Mouse (Mus musculus) heart, embryonic 14.5 days (tissue): ENCODE results near the gene Gm49361. TPM values are rescaled to one million over a fixed set of nuclear protein-coding genes. Genes with fewer than 3 reads are reported as not detected.

Experiments used
- ATAC-seq: fragments of 200-750 bp; cut with Nextera tagmentation; 2 replicates; pipeline ENCODE4 v1.8.0; 2017; ENCODE audit warnings: low read depth, moderate TSS enrichment; ENCODE audit not compliant: insufficient number of reproducible peaks, insufficient read depth, low FRiP score
- H3K27ac ChIP-seq, 2 experiments: fragments of 200-500 bp in 1 of 2; fragments of 300-500 bp in 1 of 2; sonication (generic) in 1 of 2; replicated peaks in 1 of 2; 2 replicates each; pipeline ENCODE4 v1.5.1; 2012 to 2014; ENCODE audit warnings: low read depth in 2 of 2, low read length in 2 of 2, control low read depth in 1 of 2, mild to moderate bottlenecking in 1 of 2, mixed read lengths in 1 of 2; ENCODE audit not compliant: control insufficient read depth in 1 of 2, insufficient read depth in 1 of 2
- H3K27me3 ChIP-seq: fragments of 300-500 bp; sonication (generic); 2 replicates; pipeline ENCODE4 v1.6.1; 2014; ENCODE audit warnings: mild to moderate bottlenecking, low read length, control low read depth; ENCODE audit not compliant: control insufficient read depth, insufficient read depth
- H3K36me3 ChIP-seq: fragments of 300-500 bp; sonication (generic); 2 replicates; pipeline ENCODE4 v1.6.1; 2014; ENCODE audit warnings: mild to moderate bottlenecking, control low read depth, low read length, mixed read lengths; ENCODE audit not compliant: control insufficient read depth, insufficient read depth
- H3K4me1 ChIP-seq, 2 experiments: fragments of 200-500 bp in 1 of 2; fragments of 300-500 bp in 1 of 2; sonication (generic) in 1 of 2; 2 replicates each; pipeline ENCODE4 v1.6.1; 2012 to 2014; ENCODE audit warnings: low read length in 2 of 2, control low read depth in 1 of 2, mixed read lengths in 1 of 2; ENCODE audit not compliant: control insufficient read depth in 2 of 2, insufficient read depth in 2 of 2
- H3K4me2 ChIP-seq: fragments of 300-500 bp; sonication (generic); 2 replicates; pipeline ENCODE4 v1.6.1; 2014; ENCODE audit warnings: mild to moderate bottlenecking, low read length
- H3K4me3 ChIP-seq, 2 experiments: fragments of 200-500 bp in 1 of 2; fragments of 300-500 bp in 1 of 2; sonication (generic) in 1 of 2; 2 replicates each; pipeline ENCODE4 v1.5.1; 2012 to 2014; ENCODE audit warnings: low read length in 2 of 2, mild to moderate bottlenecking in 2 of 2, control low read depth in 1 of 2, low read depth in 1 of 2, moderate library complexity in 1 of 2; ENCODE audit not compliant: control insufficient read depth in 1 of 2, insufficient read depth in 1 of 2
- H3K9ac ChIP-seq: fragments of 300-500 bp; sonication (generic); 2 replicates; pipeline ENCODE4 v1.6.1; 2014; ENCODE audit warnings: mild to moderate bottlenecking, low read length
- H3K9me3 ChIP-seq: fragments of 300-500 bp; sonication (generic); 2 replicates; pipeline ENCODE4 v1.6.1; 2016; ENCODE audit warnings: low read length, control low read depth; ENCODE audit not compliant: control insufficient read depth
- WGBS: fragments of 180-500 bp; shearing (Covaris S2); extraction: QIAGEN DNeasy Blood & Tissue Kit; methylation state at CpG from one replicate; pipeline ENCODE4 v1.1.7; 2014; 5-methylcytosine and 5-hydroxymethylcytosine counted together
- polyA plus RNA-seq: library from polyadenylated mRNA; unstranded; fragments of >200 nt; fragmentation: Nextera tagmentation; extraction: Ambion mirVana; gene quantifications from 2 replicates; pipeline ENCODE4 v1.2.1, GENCODE M21; 2014

The Gm49361 gene
- polyA plus RNA-seq, 1 experiment from 2014 or later = not detected

DNA sequence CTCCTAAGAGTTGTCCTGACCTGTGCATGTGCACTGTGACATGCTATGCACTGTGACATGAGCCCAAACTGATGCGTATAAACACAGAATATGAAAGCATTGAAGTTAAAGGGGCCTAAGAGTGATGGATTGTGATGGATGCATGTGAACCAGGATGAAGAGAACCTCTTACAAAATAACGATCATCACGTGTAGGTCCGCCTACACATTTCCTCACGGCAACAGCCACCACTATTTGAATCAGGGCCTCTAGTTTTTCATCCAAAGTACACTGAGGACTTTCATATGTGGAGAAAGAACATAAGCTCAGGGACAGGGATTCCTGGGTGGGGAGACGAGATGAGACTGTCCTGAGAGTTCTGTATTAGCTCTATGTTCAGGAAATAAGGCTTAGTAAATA lies 34.8 kb downstream of the Gm49361 start:
- no peak overlapping the region for H3K9ac ChIP-seq
- no peak overlapping the region for H3K4me2 ChIP-seq
- WGBS = 87% methylated on average over 6 of the region's 6 CpGs
- peaks cover 13 to 25% of the 10 kb centered on the region in 2 experiments for H3K4me1 ChIP-seq
- no peak overlapping the region for H3K4me3 ChIP-seq
- no peak overlapping the region for H3K27ac ChIP-seq
- no peaks in the 10 kb centered on the region for H3K9me3 ChIP-seq
- no peaks in the 10 kb centered on the region for H3K27me3 ChIP-seq
- ATAC-seq = no peak
- peaks cover 11% of the 10 kb centered on the region for H3K36me3 ChIP-seq

DNA sequence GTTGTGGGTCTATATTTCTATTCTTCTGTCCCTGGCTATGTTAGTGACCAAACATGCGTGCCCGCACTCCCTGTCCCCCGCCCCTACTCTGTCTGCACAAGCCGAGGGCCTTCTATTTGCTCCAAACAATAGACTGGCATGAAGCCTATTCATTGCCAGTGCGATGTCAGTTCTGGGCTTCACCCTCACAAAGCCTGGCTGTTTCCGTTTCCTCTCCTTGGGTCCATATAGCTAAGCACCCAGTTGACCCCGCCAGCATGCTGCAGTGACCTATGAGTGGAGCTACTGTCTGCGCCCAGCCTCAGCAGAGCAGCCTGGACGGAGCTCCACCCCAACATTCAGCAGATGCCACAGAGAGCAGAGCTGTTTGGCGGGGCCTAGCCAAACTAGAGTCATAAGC lies 36.7 kb downstream of the Gm49361 start:
- 42% methylated on average over 10 of the region's 10 CpGs for WGBS
- ATAC-seq = no peak
- peaks cover 13 to 25% of the 10 kb centered on the region in 2 experiments for H3K4me1 ChIP-seq
- H3K4me2 ChIP-seq = peak overlapping the region; percentile 46
- H3K36me3 ChIP-seq = peaks cover 23% of the 10 kb centered on the region
- no peaks in the 10 kb centered on the region for H3K27me3 ChIP-seq
- no peak overlapping the region for H3K4me3 ChIP-seq
- H3K27ac ChIP-seq = peak overlapping the region; percentile 33 to 57; a peak in 3 of 4 replicates
- H3K9ac ChIP-seq = peak overlapping the region; percentile 2; the same call in 1 of the 2 replicates
- no peaks in the 10 kb centered on the region for H3K9me3 ChIP-seq

- no peak for ATAC-seq
- Histone ChIP-seq H3K4me3 (no peak overlapping the region), H3K27me3 (no peaks in the 10 kb centered on the region), H3K9ac (no peak overlapping the region), H3K4me1 (peaks cover 13 to 25% of the 10 kb centered on the region in 2 experiments), H3K27ac (peak overlapping the region; percentile 11 to 57; a peak in 2 of 4 replicates), H3K36me3 (peaks cover 27% of the 10 kb centered on the region), H3K9me3 (no peaks in the 10 kb centered on the region), H3K4me2 (peak overlapping the region; percentile 46)
- 49% methylated on average over 7 of the region's 7 CpGs for WGBS
These were observed 37.3 kb downstream of the Gm49361 start for GRCm38 (mm10) chr14:57708580-57708979.

GRCm38 (mm10) chr14:57707100-57707893 lies 38.6 kb downstream of the Gm49361 start:
- H3K27ac ChIP-seq = peak overlapping the region; percentile 57
- 63% methylated on average over 18 of the region's 18 CpGs for WGBS
- peaks cover 40% of the 10 kb centered on the region for H3K36me3 ChIP-seq
- no peak overlapping the region for H3K4me2 ChIP-seq
- H3K4me1 ChIP-seq = peaks cover 13 to 25% of the 10 kb centered on the region in 2 experiments
- H3K9ac ChIP-seq = peak overlapping the region; percentile 38; the same call in 1 of the 2 replicates
- no peak for ATAC-seq
- no peak overlapping the region for H3K4me3 ChIP-seq
- H3K27me3 ChIP-seq = no peaks in the 10 kb centered on the region
- H3K9me3 ChIP-seq = no peaks in the 10 kb centered on the region

DNA sequence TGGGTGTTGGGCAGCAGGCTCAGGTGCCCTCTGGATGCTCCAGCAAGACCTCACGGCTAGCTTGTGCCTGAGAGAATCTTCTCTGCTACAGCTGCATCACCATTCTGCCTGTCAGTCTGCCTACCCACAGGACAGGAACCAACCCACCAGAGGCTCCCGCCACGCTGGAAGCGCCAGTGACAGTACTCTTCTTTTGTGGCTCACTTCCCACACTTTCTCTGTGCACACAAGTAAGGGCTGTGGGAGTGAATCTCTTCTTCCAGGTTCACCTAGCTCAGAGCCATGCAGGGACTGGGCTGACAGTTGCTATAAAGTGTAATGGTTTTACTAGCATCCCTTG lies 39.2 kb downstream of the Gm49361 start:
- H3K4me1 ChIP-seq = peaks cover 13 to 25% of the 10 kb centered on the region in 2 experiments
- ATAC-seq = no peak
- H3K36me3 ChIP-seq = peaks cover 46% of the 10 kb centered on the region
- H3K4me2 ChIP-seq = no peak overlapping the region
- no peak overlapping the region for H3K4me3 ChIP-seq
- 88% methylated on average over 4 of the region's 4 CpGs for WGBS
- H3K27me3 ChIP-seq = no peaks in the 10 kb centered on the region
- H3K9ac ChIP-seq = no peak overlapping the region
- H3K9me3 ChIP-seq = no peaks in the 10 kb centered on the region
- H3K27ac ChIP-seq = 0 out of 4 replicates have a peak overlapping the region, but pooled peaks of 1 of the 2 experiments have one; percentile 57

DNA sequence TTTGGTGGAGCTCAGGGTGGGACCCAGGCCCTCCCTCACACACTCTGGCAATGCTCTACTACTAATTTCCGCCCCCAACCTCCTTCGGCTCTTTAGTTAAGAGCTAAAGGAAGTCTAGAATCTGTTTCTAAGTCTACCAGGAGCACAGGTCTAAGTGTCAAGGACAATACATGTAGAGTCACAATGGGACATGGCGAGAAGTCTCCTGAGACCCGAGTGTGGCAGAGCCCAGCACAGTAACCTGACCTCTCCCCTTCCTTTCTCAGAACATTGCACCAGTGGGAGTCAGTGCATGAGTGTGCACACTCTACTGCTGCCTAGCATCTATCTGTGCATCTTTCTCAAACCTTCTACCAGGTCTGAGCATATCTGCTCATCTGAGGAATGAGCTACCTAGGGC lies 40.1 kb downstream of the Gm49361 start:
- Histone ChIP-seq H3K9me3 (no peaks in the 10 kb centered on the region), H3K4me2 (no peak overlapping the region), H3K4me3 (no peak overlapping the region), H3K36me3 (peaks cover 47% of the 10 kb centered on the region), H3K4me1 (peaks cover 13 to 25% of the 10 kb centered on the region in 2 experiments), H3K27me3 (no peaks in the 10 kb centered on the region), H3K9ac (no peak overlapping the region), H3K27ac (no peak overlapping the region)
- ATAC-seq = no peak
- WGBS = 90% methylated on average over 4 of the region's 4 CpGs

DNA sequence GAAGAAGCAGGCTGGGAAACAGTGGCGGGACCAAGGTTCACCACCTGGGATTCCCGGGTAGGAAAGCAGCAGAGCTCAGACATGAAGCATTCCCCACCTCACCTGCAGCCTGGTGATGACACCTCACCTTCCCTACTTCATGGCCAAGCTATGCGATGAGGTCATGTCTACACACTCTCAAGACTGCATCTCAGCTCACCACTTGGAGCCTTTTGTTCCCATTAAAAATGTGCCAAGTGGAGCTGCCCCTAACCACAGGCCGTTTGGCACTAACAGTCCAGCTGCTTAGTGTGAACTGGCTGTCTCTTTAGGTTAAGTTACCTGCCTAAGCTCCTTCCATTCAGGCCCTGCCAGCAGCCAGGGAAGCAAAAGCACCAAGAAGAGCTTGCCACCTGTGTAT lies 40.8 kb downstream of the Gm49361 start:
- Histone ChIP-seq H3K9ac (no peak overlapping the region), H3K27me3 (no peaks in the 10 kb centered on the region), H3K4me1 (peaks cover 13 to 25% of the 10 kb centered on the region in 2 experiments), H3K36me3 (peaks cover 53% of the 10 kb centered on the region), H3K4me2 (no peak overlapping the region), H3K9me3 (no peaks in the 10 kb centered on the region), H3K4me3 (no peak overlapping the region), H3K27ac (no peak overlapping the region)
- WGBS = 70% methylated on average over 4 of the region's 4 CpGs
- no peak for ATAC-seq
